Mouse (Mus musculus) lung, embryonic 14.5 days (tissue): ENCODE results near the gene Ovch2. TPM values are rescaled to one million over a fixed set of nuclear protein-coding genes. Genes with fewer than 3 reads are reported as not detected.

Source experiments
- ATAC-seq: fragments of 200-750 bp; cut with Nextera tagmentation; 2 replicates; pipeline ENCODE4 v1.8.0; 2017; ENCODE audit warnings: mild to moderate bottlenecking, moderate TSS enrichment, moderate library complexity; ENCODE audit not compliant: insufficient read depth
- DNase-seq: peaks from one replicate; pipeline ENCODE4 v3.0.0-alpha.2; 2015
- H3K27ac ChIP-seq: fragments of 300-500 bp; sonication (generic); 2 replicates; pipeline ENCODE4 v1.5.1; 2014; ENCODE audit warnings: low read depth, mild to moderate bottlenecking, moderate library complexity
- H3K27me3 ChIP-seq: fragments of 300-500 bp; sonication (generic); 2 replicates; pipeline ENCODE4 v1.6.1; 2014; ENCODE audit warnings: low read length, control low read depth; ENCODE audit not compliant: insufficient read depth
- H3K36me3 ChIP-seq: fragments of 300-500 bp; sonication (generic); 2 replicates; pipeline ENCODE4 v1.6.1; 2014; ENCODE audit warnings: control low read depth; ENCODE audit not compliant: insufficient read depth
- H3K4me1 ChIP-seq: fragments of 300-500 bp; sonication (generic); 2 replicates; pipeline ENCODE4 v1.6.1; 2014; ENCODE audit warnings: antibody characterized with exemption, control low read depth; ENCODE audit not compliant: insufficient read depth
- H3K4me2 ChIP-seq: fragments of 300-500 bp; sonication (generic); 2 replicates; pipeline ENCODE4 v1.6.1; 2014; ENCODE audit warnings: mild to moderate bottlenecking
- H3K4me3 ChIP-seq: fragments of 300-500 bp; sonication (generic); 2 replicates; pipeline ENCODE4 v1.5.1; 2014; ENCODE audit warnings: low read depth, low read length
- H3K9ac ChIP-seq: fragments of 300-500 bp; sonication (generic); 2 replicates; pipeline ENCODE4 v1.6.1; 2014
- H3K9me3 ChIP-seq: fragments of 300-500 bp; sonication (generic); 2 replicates; pipeline ENCODE4 v1.6.1; 2016; ENCODE audit warnings: low read depth, low read length, control low read depth
- CTCF ChIP-seq: IDR thresholded peaks from 2 replicates; pipeline ENCODE4 v1.5.1; 2016; ENCODE audit warnings: antibody characterized with exemption, low read depth
- WGBS: fragments of 180-500 bp; shearing (Covaris S2); extraction: QIAGEN DNeasy Blood & Tissue Kit; methylation state at CpG from one replicate; pipeline ENCODE4 v1.1.7; 2014; 5-methylcytosine and 5-hydroxymethylcytosine counted together
- polyA plus RNA-seq: library from polyadenylated mRNA; unstranded; fragments of >200 nt; fragmentation: Nextera tagmentation; extraction: Ambion mirVana; gene quantifications from 2 replicates; pipeline ENCODE4 v1.2.1, GENCODE M21; 2014

Ovch2 gene
- polyA plus RNA-seq, 1 experiment from 2014 or later = not detected

DNA sequence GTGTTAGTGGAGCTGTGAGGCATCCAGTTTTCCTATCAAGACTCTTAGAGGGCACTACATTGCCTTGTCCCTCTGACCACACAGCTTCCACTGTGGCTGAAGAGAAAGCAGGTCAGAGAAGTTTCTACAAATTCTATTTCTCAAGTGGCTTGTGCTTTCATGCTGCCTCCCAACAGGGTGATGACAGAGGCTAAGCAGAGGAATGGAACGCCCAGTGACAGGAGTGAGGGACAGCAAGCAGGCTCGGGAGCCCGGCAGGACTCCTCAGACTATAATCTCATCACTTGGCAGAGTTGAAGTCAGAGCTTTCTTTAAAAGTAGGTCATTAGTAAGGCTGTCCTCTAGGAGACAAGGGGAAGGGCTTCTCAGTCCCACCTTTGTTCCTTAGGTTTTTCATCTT lies 45.1 kb downstream of the Ovch2 start:
- no peaks in the 10 kb centered on the region for H3K36me3 ChIP-seq
- no peak overlapping the region for H3K4me2 ChIP-seq
- H3K4me1 ChIP-seq = no peaks in the 10 kb centered on the region
- no peak for TF ChIP-seq CTCF
- H3K9ac ChIP-seq = no peak overlapping the region
- 48% methylated on average over 3 of the region's 3 CpGs for WGBS
- H3K27ac ChIP-seq = no peak overlapping the region
- H3K9me3 ChIP-seq = no peaks in the 10 kb centered on the region
- no peak for DNase-seq
- H3K27me3 ChIP-seq = no peaks in the 10 kb centered on the region
- no peak overlapping the region for H3K4me3 ChIP-seq
- no peak for ATAC-seq

DNA sequence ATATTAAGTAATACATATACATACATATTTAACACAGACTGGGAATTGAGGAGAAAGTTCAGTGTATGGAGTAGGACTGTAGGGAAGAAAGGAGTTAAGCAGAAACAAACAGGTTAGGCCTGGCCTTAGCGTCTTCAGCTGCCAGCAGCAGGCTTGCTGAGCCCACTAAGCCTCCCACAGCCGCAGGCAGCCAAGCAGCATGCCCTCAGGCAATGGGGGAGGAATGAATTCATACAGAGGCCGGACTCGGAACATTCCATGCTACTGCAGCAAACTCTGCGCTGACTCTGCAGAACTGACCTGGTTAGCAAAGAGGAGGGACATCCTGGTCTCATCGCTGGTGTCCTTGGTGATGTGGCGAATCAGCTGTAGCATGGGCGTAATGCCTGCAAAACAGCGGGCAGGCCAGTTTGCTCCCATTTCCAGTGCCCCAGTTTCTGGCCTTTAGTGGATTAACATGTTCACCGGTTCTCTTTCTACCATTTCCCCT lies 48.9 kb downstream of the Ovch2 start:
- H3K9me3 ChIP-seq = no peaks in the 10 kb centered on the region
- ATAC-seq = no peak
- no peaks in the 10 kb centered on the region for H3K27me3 ChIP-seq
- no peak for TF ChIP-seq CTCF
- no peak overlapping the region for H3K9ac ChIP-seq
- no peak overlapping the region for H3K4me2 ChIP-seq
- no peaks in the 10 kb centered on the region for H3K36me3 ChIP-seq
- no peaks in the 10 kb centered on the region for H3K4me1 ChIP-seq
- H3K4me3 ChIP-seq = no peak overlapping the region
- DNase-seq = no peak
- WGBS = 74% methylated on average over 10 of the region's 10 CpGs
- H3K27ac ChIP-seq = no peak overlapping the region

DNA sequence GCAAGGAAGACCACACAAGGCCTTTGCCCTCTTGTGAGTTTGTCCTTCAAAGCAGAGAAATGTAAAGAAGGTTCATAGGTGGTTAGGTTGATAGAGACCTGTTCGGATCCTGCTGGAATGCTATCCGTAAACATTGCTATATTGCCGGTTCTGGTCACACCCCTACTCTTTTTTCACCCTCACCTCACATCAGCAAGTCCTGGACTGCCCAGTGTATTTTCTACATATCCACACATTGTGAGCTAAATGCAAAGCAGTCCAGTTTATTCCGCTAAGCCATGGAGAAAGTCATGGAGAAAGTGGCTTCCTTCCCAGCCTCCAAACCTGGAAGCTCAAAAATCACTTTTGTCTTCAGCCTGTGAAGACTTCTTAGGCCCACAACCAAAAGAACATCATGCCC lies 51.3 kb downstream of the Ovch2 start:
- no peak for ATAC-seq
- no peaks in the 10 kb centered on the region for H3K36me3 ChIP-seq
- no peak overlapping the region for H3K4me3 ChIP-seq
- 71% methylated on average over 4 of the region's 4 CpGs for WGBS
- no peaks in the 10 kb centered on the region for H3K4me1 ChIP-seq
- H3K27ac ChIP-seq = no peak overlapping the region
- no peak for TF ChIP-seq CTCF
- H3K4me2 ChIP-seq = no peak overlapping the region
- H3K9ac ChIP-seq = no peak overlapping the region
- H3K9me3 ChIP-seq = no peaks in the 10 kb centered on the region
- H3K27me3 ChIP-seq = no peaks in the 10 kb centered on the region
- no peak for DNase-seq

DNA sequence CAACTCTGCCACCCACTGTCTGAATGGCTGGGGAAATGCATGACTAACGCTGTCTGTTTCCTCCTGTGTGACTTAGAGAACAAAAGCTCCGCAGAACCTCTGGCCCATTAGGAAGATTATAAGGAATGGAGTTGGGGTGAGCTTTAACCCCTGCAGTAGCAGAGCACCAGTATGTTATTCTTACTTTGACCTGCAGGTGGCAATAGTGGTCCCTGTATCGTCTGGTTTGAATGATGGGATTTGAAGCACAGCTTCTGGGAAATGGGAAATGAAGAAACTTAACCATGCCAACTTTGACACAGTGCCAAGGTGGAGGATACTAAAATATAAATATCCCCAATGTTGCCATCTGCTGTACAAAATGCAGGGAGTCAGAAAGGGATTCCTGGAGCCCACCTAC lies 51.7 kb downstream of the Ovch2 start:
- TF ChIP-seq CTCF = peak; percentile 73
- Histone ChIP-seq H3K36me3 (no peaks in the 10 kb centered on the region), H3K4me3 (no peak overlapping the region), H3K9me3 (no peaks in the 10 kb centered on the region), H3K27me3 (no peaks in the 10 kb centered on the region), H3K9ac (no peak overlapping the region), H3K27ac (no peak overlapping the region), H3K4me2 (no peak overlapping the region), H3K4me1 (no peaks in the 10 kb centered on the region)
- ATAC-seq (0 out of 2 replicates have a peak, but pooled peaks have one; percentile 29), DNase-seq (peak; percentile 84)
- WGBS = 14% methylated on average over 3 of the region's 3 CpGs

DNA sequence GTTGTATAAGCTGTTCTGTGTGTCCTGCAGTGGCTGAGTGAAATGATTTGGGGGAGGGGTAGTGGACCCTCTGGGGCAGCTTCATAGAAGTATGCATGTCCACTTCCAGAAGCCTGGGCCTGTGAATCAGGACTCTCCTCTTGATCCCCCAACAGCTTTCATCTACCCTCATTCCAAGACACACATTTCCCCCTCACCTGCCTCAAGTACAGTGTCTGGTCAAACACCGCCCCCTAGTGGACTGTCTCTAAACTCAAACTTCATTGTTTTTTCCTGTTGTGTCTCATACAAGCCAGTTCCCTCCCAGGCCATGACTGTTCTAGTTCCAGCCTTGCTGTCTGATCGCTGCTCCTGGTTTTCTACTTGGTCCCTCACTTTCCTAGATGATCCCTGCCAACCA lies 53.1 kb downstream of the Ovch2 start:
- peak; percentile 32; the same call in 1 of the 2 replicates for ATAC-seq
- no peaks in the 10 kb centered on the region for H3K4me1 ChIP-seq
- H3K27me3 ChIP-seq = no peaks in the 10 kb centered on the region
- no peak overlapping the region for H3K4me3 ChIP-seq
- WGBS = 18% methylated on average over 2 of the region's 2 CpGs
- H3K9me3 ChIP-seq = no peaks in the 10 kb centered on the region
- no peak overlapping the region for H3K27ac ChIP-seq
- no peak overlapping the region for H3K9ac ChIP-seq
- H3K4me2 ChIP-seq = no peak overlapping the region
- peak; percentile 76 for DNase-seq
- TF ChIP-seq CTCF = peak; percentile 87
- 0 out of 2 replicates have a peak, but pooled peaks cover 7% of the 10 kb centered on the region for H3K36me3 ChIP-seq

DNA sequence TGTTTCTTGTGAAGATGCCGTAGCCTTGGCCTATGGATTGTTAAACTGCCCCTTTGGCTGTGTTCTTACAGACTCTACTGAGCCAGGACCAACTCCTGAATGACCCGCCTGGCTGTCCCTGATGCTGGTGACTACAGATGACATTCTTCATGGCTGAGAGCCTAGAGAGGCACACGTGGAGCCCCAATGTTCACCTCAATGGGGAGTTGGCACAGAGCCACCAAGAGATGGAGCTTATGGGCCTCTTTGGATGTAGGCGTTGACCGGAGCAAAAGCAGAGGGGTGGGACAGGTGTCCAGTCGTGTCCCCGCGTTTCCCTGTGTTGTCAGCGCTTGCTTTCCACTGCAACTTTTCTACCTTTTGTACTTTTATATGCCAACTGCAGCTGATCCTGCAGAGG lies 53.5 kb downstream of the Ovch2 start:
- no peaks in the 10 kb centered on the region for H3K9me3 ChIP-seq
- no peak for TF ChIP-seq CTCF
- 81% methylated on average over 9 of the region's 9 CpGs for WGBS
- no peaks in the 10 kb centered on the region for H3K27me3 ChIP-seq
- ATAC-seq = no peak
- H3K4me3 ChIP-seq = no peak overlapping the region
- H3K36me3 ChIP-seq = 0 out of 2 replicates have a peak, but pooled peaks cover 7% of the 10 kb centered on the region
- H3K27ac ChIP-seq = no peak overlapping the region
- H3K4me2 ChIP-seq = no peak overlapping the region
- no peak overlapping the region for H3K9ac ChIP-seq
- no peaks in the 10 kb centered on the region for H3K4me1 ChIP-seq
- no peak for DNase-seq

DNA sequence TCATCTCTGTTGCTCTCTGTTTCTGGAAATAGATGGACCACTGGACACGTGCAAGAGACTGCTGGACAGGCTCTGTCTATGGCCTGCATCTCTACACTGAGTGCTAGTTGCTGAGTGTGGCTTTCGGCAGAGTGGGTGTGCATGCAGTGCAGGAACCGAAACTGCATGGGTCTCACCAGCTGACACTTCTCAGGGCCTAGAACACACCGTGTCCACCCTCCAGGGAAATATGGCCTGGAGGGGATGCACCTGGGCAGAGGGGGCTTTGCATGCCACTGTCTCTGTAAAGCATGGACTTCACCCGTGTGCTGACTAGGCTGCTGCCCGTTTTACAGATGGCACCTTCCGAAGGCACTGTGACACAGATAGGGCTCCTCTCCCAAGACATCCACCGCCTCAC lies 55.0 kb downstream of the Ovch2 start:
- H3K4me1 ChIP-seq = no peaks in the 10 kb centered on the region
- H3K9me3 ChIP-seq = no peaks in the 10 kb centered on the region
- H3K27ac ChIP-seq = no peak overlapping the region
- no peak overlapping the region for H3K4me3 ChIP-seq
- DNase-seq = no peak
- H3K9ac ChIP-seq = no peak overlapping the region
- ATAC-seq = no peak
- no peak overlapping the region for H3K4me2 ChIP-seq
- H3K36me3 ChIP-seq = 0 out of 2 replicates have a peak, but pooled peaks cover 7% of the 10 kb centered on the region
- H3K27me3 ChIP-seq = no peaks in the 10 kb centered on the region
- TF ChIP-seq CTCF = no peak
- WGBS = 85% methylated on average over 8 of the region's 8 CpGs

DNA sequence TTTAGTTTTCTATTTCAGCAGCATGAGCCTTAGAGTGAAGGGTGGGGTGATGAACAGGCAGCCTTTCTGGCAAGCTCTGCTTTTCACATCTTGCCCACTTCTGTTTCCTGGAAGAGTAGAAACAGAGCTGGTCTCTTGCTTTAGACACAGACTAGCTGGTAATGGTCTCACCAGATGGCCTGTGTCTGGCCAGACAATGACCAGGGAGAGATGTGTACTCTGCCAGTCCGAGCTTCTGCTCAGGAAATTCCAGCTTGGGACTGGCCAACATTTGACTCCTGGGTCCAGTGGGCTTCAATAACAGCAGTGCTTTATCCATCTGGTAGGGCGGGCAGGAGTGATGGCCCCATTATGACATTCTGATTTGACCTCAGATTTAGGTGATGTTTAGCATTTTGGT lies 55.9 kb downstream of the Ovch2 start:
- 67% methylated on average over 2 of the region's 2 CpGs for WGBS
- ATAC-seq (no peak), DNase-seq (no peak)
- Histone ChIP-seq H3K4me3 (no peak overlapping the region), H3K4me2 (no peak overlapping the region), H3K27me3 (no peaks in the 10 kb centered on the region), H3K9me3 (no peaks in the 10 kb centered on the region), H3K27ac (no peak overlapping the region), H3K36me3 (0 out of 2 replicates have a peak, but pooled peaks cover 7% of the 10 kb centered on the region), H3K9ac (no peak overlapping the region), H3K4me1 (no peaks in the 10 kb centered on the region)
- no peak for TF ChIP-seq CTCF
